Mouse (Mus musculus) left cerebral cortex, adult 11 months (tissue): ENCODE measurements at regions not wholly inside any gene's neighbourhood (a gene's known extent, or its start where the extent isn't known, plus 50 kb on each side); places are given as distances from the start of the nearest gene placed in this dataset.

ENCODE experiments used
- DNase-seq: peaks from one replicate; pipeline ENCODE4 v3.0.0; 2022; ENCODE audit warnings: low spot score

- no peak for DNase-seq
Measured at GRCm38 (mm10) chr13:16316581-16316980, 304.9 kb downstream of the Inhba start.

- no peak for DNase-seq
Measured at GRCm38 (mm10) chr13:16317412-16317811, 305.8 kb downstream of the Inhba start.

- no peak for DNase-seq
Measured at GRCm38 (mm10) chr13:16320392-16320791, 308.7 kb downstream of the Inhba start.

GRCm38 (mm10) chr13:16325661-16326060 lies 314.0 kb downstream of the Inhba start:
- DNase-seq: no peak

- no peak for DNase-seq
Measured at GRCm38 (mm10) chr13:16341727-16342126, 330.1 kb downstream of the Inhba start.

GRCm38 (mm10) chr13:16342171-16342570 lies 330.5 kb downstream of the Inhba start:
- no peak for DNase-seq

GRCm38 (mm10) chr13:16343280-16343945 lies 331.8 kb downstream of the Inhba start:
- DNase-seq: no peak

GRCm38 (mm10) chr13:16349353-16349752 lies 337.7 kb downstream of the Inhba start:
- no peak for DNase-seq

- no peak for DNase-seq
Measured at GRCm38 (mm10) chr13:16350061-16350460, 338.4 kb downstream of the Inhba start.

- DNase-seq: peak; percentile 8
Measured at GRCm38 (mm10) chr13:16355316-16355715, 343.7 kb downstream of the Inhba start.

- no peak for DNase-seq
Measured at GRCm38 (mm10) chr13:16379492-16379891, 367.8 kb downstream of the Inhba start.

- DNase-seq: no peak
Measured at GRCm38 (mm10) chr13:16379949-16380348, 368.3 kb downstream of the Inhba start.

GRCm38 (mm10) chr13:16382936-16383511 lies 371.4 kb downstream of the Inhba start:
- DNase-seq: peak; percentile 16

- DNase-seq: no peak
Measured at GRCm38 (mm10) chr13:16416356-16417019, 404.8 kb downstream of the Inhba start.

- no peak for DNase-seq
Measured at GRCm38 (mm10) chr13:16424147-16424546, 412.5 kb downstream of the Inhba start.

GRCm38 (mm10) chr13:16435436-16435835 lies 423.8 kb downstream of the Inhba start:
- no peak for DNase-seq

GRCm38 (mm10) chr13:16453234-16453633 lies 441.6 kb downstream of the Inhba start:
- DNase-seq: no peak

- no peak for DNase-seq
Measured at GRCm38 (mm10) chr13:16459743-16460142, 448.1 kb downstream of the Inhba start.

- no peak for DNase-seq
Measured at GRCm38 (mm10) chr13:16461681-16462080, 450.0 kb downstream of the Inhba start.

- DNase-seq: no peak
Measured at GRCm38 (mm10) chr13:16464823-16465222, 453.2 kb downstream of the Inhba start.

- DNase-seq: no peak
Measured at GRCm38 (mm10) chr13:16465317-16465716, 453.7 kb downstream of the Inhba start.

GRCm38 (mm10) chr13:16465812-16466211 lies 454.2 kb downstream of the Inhba start:
- no peak for DNase-seq

- DNase-seq: no peak
Measured at GRCm38 (mm10) chr13:16476515-16476914, 464.9 kb downstream of the Inhba start.
